Mouse (Mus musculus) hindbrain, embryonic 16.5 days (tissue): ENCODE results near the gene Triobp. TPM values are rescaled to one million over a fixed set of nuclear protein-coding genes. Genes with fewer than 3 reads are reported as not detected.
"Not testable (repeated sequence)": the region's sequence is repeated elsewhere in the genome, so short reads cannot be mapped to it uniquely, and the experiment has no call there.

ENCODE experiments used
- ATAC-seq: fragments of 200-750 bp; cut with Nextera tagmentation; 2 replicates; pipeline ENCODE4 v1.8.0; 2017; ENCODE audit warnings: moderate TSS enrichment, moderate library complexity
- H3K27ac ChIP-seq: fragments of 300-500 bp; sonication (generic); 2 replicates; pipeline ENCODE4 v1.5.1; 2014; ENCODE audit warnings: low read depth, mild to moderate bottlenecking, control low read depth, low read length, moderate library complexity
- H3K27me3 ChIP-seq: fragments of 300-500 bp; sonication (generic); replicated peaks from 2 replicates; pipeline ENCODE4 v1.6.1; 2014; ENCODE audit warnings: low read length; ENCODE audit not compliant: control insufficient read depth, insufficient read depth
- H3K36me3 ChIP-seq: fragments of 300-500 bp; sonication (generic); 2 replicates; pipeline ENCODE4 v1.6.1; 2014; ENCODE audit warnings: mild to moderate bottlenecking, low read length, moderate library complexity, mixed read lengths; ENCODE audit not compliant: control insufficient read depth, insufficient read depth
- H3K4me1 ChIP-seq: fragments of 300-500 bp; sonication (generic); 2 replicates; pipeline ENCODE4 v1.6.1; 2014; ENCODE audit warnings: low read depth, low read length; ENCODE audit not compliant: control insufficient read depth, insufficient read depth
- H3K4me2 ChIP-seq: fragments of 300-500 bp; sonication (generic); 2 replicates; pipeline ENCODE4 v1.6.1; 2014; ENCODE audit warnings: mild to moderate bottlenecking, low read length, control low read depth, moderate library complexity
- H3K4me3 ChIP-seq: fragments of 300-500 bp; sonication (generic); 2 replicates; pipeline ENCODE4 v1.5.1; 2014; ENCODE audit warnings: mild to moderate bottlenecking, low read length, control low read depth, moderate library complexity
- H3K9ac ChIP-seq: fragments of 300-500 bp; sonication (generic); 2 replicates; pipeline ENCODE4 v1.6.1; 2014; ENCODE audit warnings: low read depth, mild to moderate bottlenecking, control low read depth, low read length, moderate library complexity
- H3K9me3 ChIP-seq: fragments of 300-500 bp; sonication (generic); 2 replicates; pipeline ENCODE4 v1.6.1; 2014; ENCODE audit warnings: mild to moderate bottlenecking, low read length, moderate library complexity; ENCODE audit not compliant: control insufficient read depth
- WGBS: fragments of 180-500 bp; shearing (Covaris S2); extraction: QIAGEN DNeasy Blood & Tissue Kit; methylation state at CpG from one replicate; pipeline ENCODE4 v1.1.7; 2014; 5-methylcytosine and 5-hydroxymethylcytosine counted together
- polyA plus RNA-seq: library from polyadenylated mRNA; unstranded; fragments of >200 nt; fragmentation: Nextera tagmentation; extraction: Ambion mirVana; gene quantifications from 2 replicates; pipeline ENCODE4 v1.2.1, GENCODE M21; 2015

Gene Triobp
- polyA plus RNA-seq, 1 experiment from 2014 or later: 36.1 TPM

- ATAC-seq: no peak
- Histone ChIP-seq H3K9me3 (no peaks in the 10 kb centered on the region), H3K27me3 (no peaks in the 10 kb centered on the region), H3K9ac (no peak overlapping the region; the same call in 1 of the 2 replicates), H3K4me1 (no peaks in the 10 kb centered on the region), H3K27ac (no peak overlapping the region), H3K36me3 (peaks cover 25% of the 10 kb centered on the region), H3K4me2 (no peak overlapping the region), H3K4me3 (no peak overlapping the region)
- WGBS: 87% methylated on average over 11 of the region's 11 CpGs
These were observed 52.1 kb downstream of the Triobp start for GRCm38 (mm10) chr15:78999586-78999985.

GRCm38 (mm10) chr15:79000357-79000791 lies 52.9 kb downstream of the Triobp start:
- H3K4me2 ChIP-seq: no peak overlapping the region
- peak; percentile 29; the same call in 1 of the 2 replicates for ATAC-seq
- no peak overlapping the region; the same call in 1 of the 2 replicates for H3K9ac ChIP-seq
- H3K27ac ChIP-seq: peak overlapping the region; percentile 56; the same call in 1 of the 2 replicates
- no peak overlapping the region for H3K4me3 ChIP-seq
- WGBS: 69% methylated on average over 7 of the region's 7 CpGs
- H3K36me3 ChIP-seq: peaks cover 27% of the 10 kb centered on the region
- no peaks in the 10 kb centered on the region for H3K27me3 ChIP-seq
- no peaks in the 10 kb centered on the region for H3K9me3 ChIP-seq
- no peaks in the 10 kb centered on the region for H3K4me1 ChIP-seq

DNA sequence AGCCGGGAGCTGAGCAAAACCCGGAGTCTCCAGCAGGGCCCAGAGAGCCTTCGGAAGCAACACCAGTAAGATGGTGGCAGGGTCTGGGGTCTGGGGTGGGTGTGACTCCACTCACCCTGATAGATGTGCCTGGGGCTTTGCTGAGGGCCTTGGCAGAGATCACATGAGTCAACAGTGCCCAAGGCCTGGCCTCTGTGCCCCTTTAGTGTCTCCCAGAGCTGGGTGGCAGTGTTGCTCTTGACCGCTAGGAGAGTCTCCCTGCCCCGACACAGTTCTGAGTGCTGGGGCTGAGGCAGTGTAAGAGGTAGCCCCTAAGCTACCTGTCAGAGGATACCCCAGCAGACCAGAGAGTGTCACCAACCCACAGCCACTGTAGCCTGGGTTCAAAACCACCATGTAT lies 54.0 kb downstream of the Triobp start:
- Histone ChIP-seq H3K36me3 (peaks cover 30% of the 10 kb centered on the region), H3K4me3 (no peak overlapping the region), H3K4me1 (no peaks in the 10 kb centered on the region), H3K27me3 (no peaks in the 10 kb centered on the region), H3K27ac (no peak overlapping the region), H3K9me3 (no peaks in the 10 kb centered on the region), H3K4me2 (no peak overlapping the region), H3K9ac (no peak overlapping the region)
- 93% methylated on average over 5 of the region's 5 CpGs for WGBS
- no peak for ATAC-seq

GRCm38 (mm10) chr15:79002036-79002435 lies 54.5 kb downstream of the Triobp start:
- Histone ChIP-seq H3K9ac (no peak overlapping the region), H3K4me3 (no peak overlapping the region), H3K27ac (no peak overlapping the region), H3K9me3 (no peaks in the 10 kb centered on the region), H3K36me3 (peaks cover 30% of the 10 kb centered on the region), H3K27me3 (no peaks in the 10 kb centered on the region), H3K4me1 (no peaks in the 10 kb centered on the region), H3K4me2 (no peak overlapping the region)
- 59% methylated on average over 19 of the region's 19 CpGs for WGBS
- ATAC-seq: no peak

DNA sequence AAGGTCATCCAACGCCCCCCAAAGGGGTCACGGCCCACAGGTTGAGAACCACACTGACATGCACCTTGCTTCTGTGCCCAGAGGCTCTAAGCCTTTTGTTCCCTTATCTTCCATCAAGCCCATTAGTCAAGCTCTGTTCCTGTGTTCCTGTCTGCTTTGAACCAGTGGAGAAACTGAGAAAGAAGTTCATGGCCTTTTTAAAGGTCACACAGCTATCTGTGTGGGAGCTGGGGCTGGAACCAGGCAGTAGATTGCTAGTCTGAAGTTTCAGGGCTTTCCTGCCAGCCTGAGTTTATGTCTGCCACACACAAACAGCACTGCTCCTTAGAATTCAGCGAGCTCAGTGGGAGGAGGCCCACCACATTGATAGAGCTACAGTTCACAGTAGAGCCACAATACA lies 55.6 kb downstream of the Triobp start:
- Histone ChIP-seq H3K4me2 (no peak overlapping the region), H3K27me3 (no peaks in the 10 kb centered on the region), H3K4me3 (no peak overlapping the region), H3K9me3 (no peaks in the 10 kb centered on the region), H3K4me1 (no peaks in the 10 kb centered on the region), H3K27ac (no peak overlapping the region), H3K9ac (no peak overlapping the region), H3K36me3 (peaks cover 30% of the 10 kb centered on the region)
- ATAC-seq: no peak
- WGBS: 91% methylated on average over 3 of the region's 3 CpGs

- Histone ChIP-seq H3K36me3 (peaks cover 24% of the 10 kb centered on the region), H3K9ac (no peak overlapping the region), H3K4me3 (no peak overlapping the region), H3K27ac (no peak overlapping the region), H3K4me1 (no peaks in the 10 kb centered on the region), H3K4me2 (no peak overlapping the region), H3K27me3 (no peaks in the 10 kb centered on the region), H3K9me3 (no peaks in the 10 kb centered on the region)
- no peak for ATAC-seq
- 87% methylated on average over 9 of the region's 9 CpGs for WGBS
These were observed 58.1 kb downstream of the Triobp start for GRCm38 (mm10) chr15:79005581-79005980.

- H3K9me3 ChIP-seq: no peaks in the 10 kb centered on the region
- no peak overlapping the region for H3K4me3 ChIP-seq
- no peak overlapping the region for H3K4me2 ChIP-seq
- H3K36me3 ChIP-seq: peaks cover 21% of the 10 kb centered on the region
- WGBS: 71% methylated on average over 3 of the region's 3 CpGs
- H3K27ac ChIP-seq: no peak overlapping the region
- H3K9ac ChIP-seq: no peak overlapping the region
- 0 out of 2 replicates have a peak, but pooled peaks have one; percentile 37 for ATAC-seq
- H3K4me1 ChIP-seq: no peaks in the 10 kb centered on the region
- H3K27me3 ChIP-seq: no peaks in the 10 kb centered on the region
These were observed 59.1 kb downstream of the Triobp start for GRCm38 (mm10) chr15:79006638-79007037.

DNA sequence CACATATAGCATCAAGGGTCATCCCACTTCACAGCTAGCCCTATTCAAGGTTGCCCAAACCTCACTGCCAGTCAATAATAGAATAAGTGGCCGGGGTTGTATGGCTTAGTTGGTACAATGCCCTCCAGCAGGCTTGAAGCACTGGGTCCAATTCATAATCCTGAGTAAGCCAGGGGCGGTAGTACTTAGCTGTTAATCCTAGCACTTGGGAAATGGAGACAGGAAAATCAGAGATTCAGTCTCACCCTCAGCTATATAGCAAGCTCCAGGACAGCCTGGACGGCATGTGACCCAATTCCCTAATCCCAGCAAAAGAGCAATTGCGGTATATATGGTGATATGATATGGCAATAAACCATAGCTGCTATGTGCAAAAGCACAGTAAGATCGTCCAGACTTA lies 59.5 kb downstream of the Triobp start:
- H3K36me3 ChIP-seq: peaks cover 19% of the 10 kb centered on the region

GRCm38 (mm10) chr15:79007836-79008235 lies 60.3 kb downstream of the Triobp start:
- peaks cover 19% of the 10 kb centered on the region for H3K36me3 ChIP-seq
- H3K4me1 ChIP-seq, H3K27ac ChIP-seq, H3K9me3 ChIP-seq, H3K27me3 ChIP-seq, H3K9ac ChIP-seq, ATAC-seq, H3K4me3 ChIP-seq, H3K4me2 ChIP-seq: not testable (repeated sequence)
- 91% methylated on average over 6 of the region's 6 CpGs for WGBS

More for the DNA sequence above, 59.5 kb downstream of the Triobp start:
- Histone ChIP-seq H3K9me3 (no peaks in the 10 kb centered on the region), H3K4me3 (no peak overlapping the region), H3K4me2 (no peak overlapping the region), H3K9ac (no peak overlapping the region), H3K27ac (no peak overlapping the region), H3K27me3 (no peaks in the 10 kb centered on the region), H3K4me1 (no peaks in the 10 kb centered on the region)
- no peak for ATAC-seq
- 93% methylated on average over 5 of the region's 5 CpGs for WGBS

DNA sequence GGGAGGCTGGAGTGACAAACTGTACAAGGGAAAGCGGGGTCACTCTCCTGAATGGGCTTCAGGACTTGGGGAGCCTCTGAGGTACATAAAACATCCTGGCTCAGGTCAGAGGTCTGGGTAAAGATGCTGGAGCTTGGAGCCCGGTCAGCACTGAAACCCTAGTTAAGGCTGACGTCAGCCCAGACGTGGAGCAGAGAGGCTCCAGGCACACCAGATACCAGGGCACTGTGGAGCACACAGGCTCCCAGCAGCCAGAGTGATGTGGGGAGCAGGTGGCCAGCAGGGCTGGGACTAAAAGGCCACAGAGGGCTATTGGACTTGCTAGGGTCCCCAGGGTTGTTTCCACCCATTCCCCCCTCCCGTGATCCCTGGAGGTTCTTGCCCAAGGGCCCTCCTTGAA lies 62.2 kb downstream of the Triobp start:
- no peak overlapping the region for H3K4me3 ChIP-seq
- peaks cover 11% of the 10 kb centered on the region for H3K36me3 ChIP-seq
- H3K4me1 ChIP-seq: no peaks in the 10 kb centered on the region
- no peak overlapping the region for H3K27ac ChIP-seq
- H3K9ac ChIP-seq: no peak overlapping the region
- 64% methylated on average over 5 of the region's 5 CpGs for WGBS
- no peaks in the 10 kb centered on the region for H3K9me3 ChIP-seq
- no peak overlapping the region for H3K4me2 ChIP-seq
- H3K27me3 ChIP-seq: no peaks in the 10 kb centered on the region
- no peak for ATAC-seq
